Mouse (Mus musculus) liver, embryonic 12.5 days (tissue): Measurements from ENCODE around the gene Sync. TPM values are rescaled to one million over a fixed set of nuclear protein-coding genes. Genes with fewer than 3 reads are reported as not detected.

Source experiments
- ATAC-seq: fragments of 200-750 bp; cut with Nextera tagmentation; 2 replicates; pipeline ENCODE4 v1.8.0; 2017; ENCODE audit warnings: moderate number of reproducible peaks, mild to moderate bottlenecking, moderate library complexity
- H3K27ac ChIP-seq: fragments of 300-500 bp; sonication (generic); 2 replicates; pipeline ENCODE4 v1.5.1; 2016; ENCODE audit warnings: mild to moderate bottlenecking
- H3K27me3 ChIP-seq: fragments of 300-500 bp; sonication (generic); replicated peaks from 2 replicates; pipeline ENCODE4 v1.6.1; 2016; ENCODE audit warnings: mild to moderate bottlenecking, moderate library complexity
- H3K36me3 ChIP-seq: fragments of 300-500 bp; sonication (generic); 2 replicates; pipeline ENCODE4 v1.6.1; 2016; ENCODE audit warnings: mild to moderate bottlenecking, moderate library complexity
- H3K4me1 ChIP-seq: fragments of 300-500 bp; sonication (generic); 2 replicates; pipeline ENCODE4 v1.6.1; 2016
- H3K4me2 ChIP-seq: fragments of 300-500 bp; sonication (generic); 2 replicates; pipeline ENCODE4 v1.6.1; 2016; ENCODE audit warnings: mild to moderate bottlenecking, moderate library complexity
- H3K4me3 ChIP-seq: fragments of 300-500 bp; sonication (generic); 2 replicates; pipeline ENCODE4 v1.5.1; 2016; ENCODE audit warnings: mild to moderate bottlenecking, moderate library complexity
- H3K9ac ChIP-seq: fragments of 300-500 bp; sonication (generic); 2 replicates; pipeline ENCODE4 v1.6.1; 2016; ENCODE audit warnings: mild to moderate bottlenecking, moderate library complexity
- H3K9me3 ChIP-seq: fragments of 300-500 bp; sonication (generic); replicated peaks from 2 replicates; pipeline ENCODE4 v1.6.1; 2016; ENCODE audit warnings: mild to moderate bottlenecking, moderate library complexity
- WGBS: fragments of 180-500 bp; shearing (Covaris S2); methylation state at CpG from one replicate; pipeline ENCODE4 v1.1.7; 2016; ENCODE audit not compliant: insufficient replicate concordance; 5-methylcytosine and 5-hydroxymethylcytosine counted together
- microRNA-seq: library from miRNA; unstranded; fragments of <30 nt; microRNA quantifications from one replicate; pipeline ENCODE4, GENCODE M21; 2017
- polyA plus RNA-seq: library from polyadenylated mRNA; unstranded; fragments of >200 nt; fragmentation: Nextera tagmentation; extraction: Ambion mirVana; gene quantifications from 2 replicates; pipeline ENCODE4 v1.2.1, GENCODE M21; 2016

The Sync gene
- polyA plus RNA-seq, 1 experiment from 2014 or later: 0.13 TPM

DNA sequence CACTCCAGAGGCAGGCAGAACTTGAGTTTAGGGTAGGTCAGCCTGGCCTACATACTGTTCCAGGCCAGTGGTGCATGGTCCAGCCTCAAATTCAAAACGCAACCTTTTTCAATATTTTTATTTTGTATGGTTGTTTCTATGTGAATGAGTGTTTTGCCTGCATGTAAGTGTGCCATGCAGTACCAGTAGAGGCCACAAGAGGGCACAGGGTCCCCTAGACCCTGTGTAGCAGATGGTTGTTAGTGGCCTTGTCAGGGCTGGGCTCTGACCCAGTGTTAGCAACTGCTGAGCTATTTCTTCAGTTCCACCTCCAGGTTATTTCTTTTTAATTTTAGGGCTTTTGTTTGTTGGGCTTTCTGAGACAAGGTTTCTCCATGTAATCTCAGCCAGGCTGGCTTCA, 63.2 kb downstream of the Sync start:
- H3K27me3 ChIP-seq: no peaks in the 10 kb centered on the region
- no peak overlapping the region for H3K9ac ChIP-seq
- peaks cover 23% of the 10 kb centered on the region for H3K36me3 ChIP-seq
- WGBS: 3% methylated on average over 1 of the region's 1 CpGs
- peak; percentile 72; the same call in 1 of the 2 replicates for ATAC-seq
- H3K4me3 ChIP-seq: no peak overlapping the region
- H3K9me3 ChIP-seq: no peaks in the 10 kb centered on the region
- H3K4me2 ChIP-seq: no peak overlapping the region
- H3K27ac ChIP-seq: no peak overlapping the region
- H3K4me1 ChIP-seq: peaks cover 7% of the 10 kb centered on the region; the same call in 1 of the 2 replicates

GRCm38 (mm10) chr4:129351111-129351510, 63.7 kb downstream of the Sync start:
- Histone ChIP-seq H3K27ac (no peak overlapping the region), H3K36me3 (peaks cover 24% of the 10 kb centered on the region), H3K9me3 (no peaks in the 10 kb centered on the region), H3K27me3 (no peaks in the 10 kb centered on the region), H3K4me1 (peaks cover 7% of the 10 kb centered on the region; the same call in 1 of the 2 replicates), H3K4me2 (no peak overlapping the region), H3K4me3 (no peak overlapping the region), H3K9ac (no peak overlapping the region)
- 69% methylated on average over 6 of the region's 6 CpGs for WGBS
- 0 out of 2 replicates have a peak, but pooled peaks have one; percentile 32 for ATAC-seq

DNA sequence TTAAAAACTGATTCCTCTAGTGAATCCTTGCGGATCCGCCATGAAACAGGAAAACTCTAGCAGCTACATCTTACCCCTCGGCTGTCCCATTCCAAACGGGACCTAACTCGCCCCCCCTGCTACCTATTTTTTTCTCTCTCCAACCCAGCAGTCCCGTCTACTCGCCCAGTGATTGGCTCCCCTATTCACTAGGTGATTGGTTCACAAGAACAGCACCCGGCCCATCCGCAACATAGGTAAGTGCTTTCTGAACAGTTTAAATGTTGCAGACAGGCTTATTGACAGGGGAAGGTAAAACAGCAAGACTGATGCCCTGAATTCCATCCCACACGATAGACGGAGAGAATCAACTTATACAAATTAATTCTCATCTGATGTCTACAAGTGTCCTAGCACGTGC, 65.8 kb downstream of the Sync start:
- no peak overlapping the region for H3K4me3 ChIP-seq
- H3K4me1 ChIP-seq: peaks cover 7% of the 10 kb centered on the region; the same call in 1 of the 2 replicates
- no peak overlapping the region for H3K27ac ChIP-seq
- H3K27me3 ChIP-seq: no peaks in the 10 kb centered on the region
- peaks cover 11% of the 10 kb centered on the region for H3K36me3 ChIP-seq
- ATAC-seq: no peak
- no peaks in the 10 kb centered on the region for H3K9me3 ChIP-seq
- WGBS: 84% methylated on average over 12 of the region's 12 CpGs
- H3K9ac ChIP-seq: no peak overlapping the region
- no peak overlapping the region for H3K4me2 ChIP-seq

DNA sequence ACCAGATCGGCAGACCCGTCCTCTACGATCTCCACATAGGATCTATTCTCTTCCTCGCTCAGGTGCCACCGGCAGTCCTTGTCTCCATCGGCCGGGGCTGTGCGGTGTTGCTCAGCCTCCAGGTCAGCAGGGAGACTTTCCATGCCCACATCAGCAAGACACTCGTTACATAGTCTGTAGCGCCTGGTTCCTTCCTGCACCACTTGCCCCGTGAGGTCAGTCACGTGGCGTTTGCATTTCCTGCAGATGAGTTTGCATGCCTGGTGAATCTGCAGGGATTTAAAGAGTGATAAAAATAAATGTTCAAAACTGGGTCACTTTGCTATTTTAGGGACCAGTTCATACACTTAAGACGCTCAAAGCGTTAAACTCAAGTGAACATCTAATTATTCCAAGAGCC, 66.8 kb downstream of the Sync start:
- peaks cover 7% of the 10 kb centered on the region; the same call in 1 of the 2 replicates for H3K4me1 ChIP-seq
- no peak overlapping the region for H3K27ac ChIP-seq
- no peak for ATAC-seq
- H3K9ac ChIP-seq: no peak overlapping the region
- peaks cover 11% of the 10 kb centered on the region for H3K36me3 ChIP-seq
- WGBS: 61% methylated on average over 15 of the region's 15 CpGs
- no peaks in the 10 kb centered on the region for H3K27me3 ChIP-seq
- H3K4me3 ChIP-seq: no peak overlapping the region
- H3K9me3 ChIP-seq: no peaks in the 10 kb centered on the region
- H3K4me2 ChIP-seq: no peak overlapping the region

DNA sequence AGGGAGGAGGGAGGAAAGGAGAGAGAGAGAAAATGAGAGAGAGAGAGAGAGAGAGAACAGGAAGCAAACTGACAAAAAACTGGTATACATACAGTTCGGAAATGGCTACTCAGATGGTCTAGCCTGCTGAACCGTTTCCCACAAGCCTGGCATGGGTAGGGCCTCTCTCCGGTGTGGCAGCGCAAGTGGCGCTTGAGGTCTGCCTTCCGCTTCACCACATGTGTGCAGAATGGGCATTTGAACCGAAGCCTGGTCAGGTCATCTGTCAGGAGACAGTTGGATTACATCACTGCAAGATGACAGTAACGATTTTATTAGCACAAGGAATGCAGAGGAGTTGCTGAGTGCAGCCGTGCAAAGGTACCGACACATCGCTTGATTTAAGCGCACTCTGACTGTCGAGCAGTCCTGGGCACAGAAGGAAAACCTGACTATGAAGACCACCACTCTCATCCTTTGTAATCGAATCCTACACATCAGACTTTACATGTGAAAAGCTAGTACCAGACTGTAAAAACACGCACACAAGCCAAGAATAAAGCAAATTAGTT, 70.3 kb downstream of the Sync start:
- Histone ChIP-seq H3K4me3 (no peak overlapping the region), H3K27me3 (peaks cover 5% of the 10 kb centered on the region; the same call in 1 of the 2 replicates), H3K9me3 (no peaks in the 10 kb centered on the region), H3K27ac (no peak overlapping the region), H3K9ac (no peak overlapping the region), H3K4me1 (peaks cover 6% of the 10 kb centered on the region), H3K4me2 (no peak overlapping the region), H3K36me3 (peaks cover 11% of the 10 kb centered on the region)
- no peak for ATAC-seq
- 82% methylated on average over 15 of the region's 15 CpGs for WGBS

Small RNAs within 50 kb of the gene (microRNA-seq; reads per million reads assigned to microRNA genes)
- gene Gm22994: not detected

Other genes with a start within 250 kb of the Sync start
- 7.1 TPM in 2 replicates for gene Rnf19b, start 229.3 kb upstream of the Sync start, polyA plus RNA-seq
- 1.9 and 2.0 TPM in 2 replicates for gene Tmem54, start 182.1 kb upstream of the Sync start, polyA plus RNA-seq
- 1.9 and 2.3 TPM in 2 replicates for gene Hpca, start 165.6 kb upstream of the Sync start, polyA plus RNA-seq
- gene Fndc5, start 150.6 kb upstream of the Sync start, polyA plus RNA-seq: 1.3 and 1.8 TPM in 2 replicates
- 10.9 and 12.1 TPM in 2 replicates for gene S100pbp, start 97.9 kb upstream of the Sync start, polyA plus RNA-seq
- 92.4 and 92.9 TPM in 2 replicates for gene Yars, start 97.9 kb upstream of the Sync start, polyA plus RNA-seq
- 0.72 and 0.92 TPM in 2 replicates for gene C77080, start 26.2 kb upstream of the Sync start, polyA plus RNA-seq
- 292 and 306 TPM in 2 replicates for gene Rbbp4, start 47.8 kb downstream of the Sync start, polyA plus RNA-seq
- 31.1 and 38.9 TPM in 2 replicates for gene Zbtb8os, start 48.1 kb downstream of the Sync start, polyA plus RNA-seq
- 3.1 TPM in 2 replicates for gene Zbtb8a, start 90.5 kb downstream of the Sync start, polyA plus RNA-seq
- 1.3 and 1.5 TPM in 2 replicates for gene Zbtb8b, start 153.2 kb downstream of the Sync start, polyA plus RNA-seq
- gene Bsdc1, start 174.0 kb downstream of the Sync start, polyA plus RNA-seq: 36.7 and 37.4 TPM in 2 replicates
- not detected in 2 replicates for gene Tssk3, start 203.4 kb downstream of the Sync start, polyA plus RNA-seq
- gene Fam229a, start 203.6 kb downstream of the Sync start, polyA plus RNA-seq: not detected in 2 replicates
- 192 and 195 TPM in 2 replicates for gene Marcksl1, start 226.0 kb downstream of the Sync start, polyA plus RNA-seq